16 mouse cellular contexts compared by ENCODE assay signal in the genomic region with DNA sequence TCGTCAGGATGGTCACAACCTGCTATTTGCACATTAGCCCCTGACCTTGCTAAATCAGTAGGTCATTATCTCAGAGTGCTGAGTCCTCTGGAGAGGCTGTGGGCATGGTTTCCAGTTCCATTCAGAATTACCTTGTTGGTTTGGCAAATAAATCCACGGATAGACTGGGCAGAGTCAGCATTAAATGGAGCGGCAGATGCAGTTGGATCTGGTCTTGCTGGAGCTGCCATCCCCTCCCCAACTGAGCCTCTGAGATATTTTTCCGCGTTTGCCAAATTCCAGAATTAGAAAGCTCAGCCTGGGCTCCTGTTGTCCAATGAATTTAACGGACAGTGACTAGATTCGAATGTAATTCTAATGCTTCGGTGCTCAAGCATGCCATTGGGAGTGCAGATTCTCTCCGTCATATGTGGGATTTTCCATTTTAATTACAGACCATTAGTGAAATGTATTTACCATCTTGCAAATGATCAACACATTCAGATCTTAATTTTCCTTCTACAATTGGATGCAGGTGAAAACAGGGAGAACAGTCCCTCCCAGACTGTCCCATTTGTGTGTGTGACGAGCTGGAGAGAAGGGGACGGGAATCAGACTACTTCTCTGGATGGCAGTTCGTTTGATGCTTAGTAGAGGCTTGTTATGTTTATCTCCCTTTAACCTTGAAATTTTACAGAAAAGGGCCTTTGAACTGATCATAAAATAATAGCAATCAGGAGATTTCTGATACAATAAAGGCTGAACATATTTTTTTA. TPM values are rescaled to one million over a fixed set of nuclear protein-coding genes. Genes with fewer than 3 reads are reported as not detected.
DNase-seq lines count a peak whose midpoint lies in the region; ATAC-seq lines count a peak whose summit lies in the region.
"Had no signal": no experiment of that assay in that cellular context is flagged by ENCODE, and none has a peak within 500 bp of the region (broad histone marks: within the 10 kb centered on the region; RNA-seq: fewer than 3 reads in every experiment).

No protein-coding gene starts in this region.

- H3K4me2 ChIP-seq in hindbrain, embryonic 14.5 days (replicated peaks) = no peak overlapping the region
- H3K4me2 ChIP-seq in hindbrain, embryonic 12.5 days (replicated peaks) = no peak overlapping the region
- H3K4me2 ChIP-seq: limb, embryonic 13.5 days; midbrain, embryonic 12.5 days had no signal

- DNase-seq in hindbrain, embryonic 14.5 days (ENCODE audit: low spot score) = no peak
- peak; percentile 93 for DNase-seq in Muller cell, postnatal 12 days (ENCODE audit: inconsistent ontology term)
- peak; percentile 79 to 87 for DNase-seq in cerebellum, postnatal 14 days
- no peak for DNase-seq in heart, embryonic 10.5 days (ENCODE audit: low spot score)
- no peak for DNase-seq in c-Kit-positive CD71-positive TER-119-positive erythroid progenitor cells, embryonic 14.5 days (ENCODE audit: low spot score)
- DNase-seq: adrenal gland, postnatal 10 days; kidney, adult 8-10 months; lung, adult 18-20 months; lung, postnatal 36 days had no signal

- no peaks in the 10 kb centered on the region for H3K4me1 ChIP-seq in hindbrain, embryonic 14.5 days (replicated peaks; ENCODE audit: control insufficient read depth, insufficient read depth, low read length)
- H3K4me1 ChIP-seq in hindbrain, embryonic 12.5 days = no peaks in the 10 kb centered on the region
- peaks cover 16% of the 10 kb centered on the region; the same call in 1 of the 2 replicates for H3K4me1 ChIP-seq in heart, embryonic 10.5 days
- H3K4me1 ChIP-seq: midbrain, embryonic 12.5 days had no signal

- 0 out of 2 replicates have a peak, but pooled peaks cover 5% of the 10 kb centered on the region for H3K9me3 ChIP-seq in hindbrain, embryonic 14.5 days (ENCODE audit: control insufficient read depth, low read length)
- H3K9me3 ChIP-seq in hindbrain, embryonic 12.5 days (replicated peaks) = 0 out of 2 replicates have a peak, but pooled peaks cover 2% of the 10 kb centered on the region
- H3K9me3 ChIP-seq in heart, embryonic 10.5 days = no peaks in the 10 kb centered on the region
- H3K9me3 ChIP-seq: midbrain, embryonic 12.5 days had no signal

- no peaks in the 10 kb centered on the region for H3K27me3 ChIP-seq in hindbrain, embryonic 14.5 days (ENCODE audit: control insufficient read depth, insufficient read depth, low read length)
- no peaks in the 10 kb centered on the region for H3K27me3 ChIP-seq in hindbrain, embryonic 12.5 days
- H3K27me3 ChIP-seq in heart, embryonic 10.5 days (ENCODE audit: insufficient read depth, poor library complexity, severe bottlenecking) = no peaks in the 10 kb centered on the region
- H3K27me3 ChIP-seq: limb, embryonic 13.5 days had no signal

- no peaks in the 10 kb centered on the region for H3K36me3 ChIP-seq in hindbrain, embryonic 14.5 days (replicated peaks; ENCODE audit: control insufficient read depth, insufficient read depth)
- H3K36me3 ChIP-seq in hindbrain, embryonic 12.5 days = no peaks in the 10 kb centered on the region
- no peaks in the 10 kb centered on the region for H3K36me3 ChIP-seq in heart, embryonic 10.5 days
- H3K36me3 ChIP-seq: limb, embryonic 13.5 days; midbrain, embryonic 12.5 days had no signal

- no peak overlapping the region for H3K9ac ChIP-seq in hindbrain, embryonic 14.5 days
- no peak overlapping the region for H3K9ac ChIP-seq in hindbrain, embryonic 12.5 days
- H3K9ac ChIP-seq: limb, embryonic 13.5 days; midbrain, embryonic 12.5 days had no signal

- no peak overlapping the region for H3K4me3 ChIP-seq in hindbrain, embryonic 14.5 days (replicated peaks; ENCODE audit: low read length)
- H3K4me3 ChIP-seq in hindbrain, embryonic 12.5 days = no peak overlapping the region
- H3K4me3 ChIP-seq in heart, embryonic 10.5 days = no peak overlapping the region
- H3K4me3 ChIP-seq: left cerebral cortex, adult 2 months; limb, embryonic 13.5 days; midbrain, embryonic 12.5 days had no signal

- H3K27ac ChIP-seq in hindbrain, embryonic 14.5 days = no peak overlapping the region
- H3K27ac ChIP-seq in hindbrain, embryonic 12.5 days = no peak overlapping the region
- H3K27ac ChIP-seq in heart, embryonic 10.5 days = no peak overlapping the region
- H3K27ac ChIP-seq: left cerebral cortex, adult 2 months; limb, embryonic 13.5 days; midbrain, embryonic 12.5 days had no signal

- ATAC-seq in hindbrain, embryonic 14.5 days (ENCODE audit: low FRiP score) = peak; percentile 62
- ATAC-seq in hindbrain, embryonic 12.5 days (ENCODE audit: low FRiP score) = no peak
- ATAC-seq in cerebellum, adult (ENCODE audit: insufficient number of reproducible peaks, low FRiP score, low TSS enrichment) = peak; percentile 93

- WGBS in hindbrain, embryonic 14.5 days = 57% methylated on average over 12 of the region's 12 CpGs
- WGBS in hindbrain, embryonic 12.5 days = 76% methylated on average over 12 of the region's 12 CpGs
- 78% methylated on average over 12 of the region's 12 CpGs for WGBS in heart, embryonic 10.5 days

RNA-seq across cellular contexts. Expression of gene Dapl1, which starts 20.8 kb away (rescaled TPM):
- polyA plus RNA-seq in hindbrain, embryonic 14.5 days (2014; fragmentation: Nextera tagmentation; extraction: Ambion mirVana) = 0.53 TPM in 1 of 2 replicates, not detected in the other
- polyA plus RNA-seq in hindbrain, embryonic 12.5 days (2016; fragmentation: Nextera tagmentation; extraction: Ambion mirVana) = 1.6 and 3.4 TPM in 2 replicates
- 0.50 TPM in 1 of 2 replicates, not detected in the other for polyA plus RNA-seq in heart, embryonic 10.5 days (2016; fragmentation: Nextera tagmentation; extraction: Ambion mirVana)
- polyA plus RNA-seq: neural tube, embryonic 11.5 days; small intestine, adult 2 months had no signal

Comparison
In these comparisons a context has a peak if more than half of its experiments do, and no peak if none do; other contexts are left out.
1. DNase-seq: peak in Muller cell, postnatal 12 days (single experiment) and cerebellum, postnatal 14 days (2 of 2); none in hindbrain, embryonic 14.5 days (single experiment), heart, embryonic 10.5 days (single experiment) and c-Kit-positive CD71-positive TER-119-positive erythroid progenitor cells, embryonic 14.5 days (single experiment).